Mouse (Mus musculus) G1E (cell line): Measurements from ENCODE around the gene Gpr182.

Experiments used
- CTCF ChIP-seq: IDR thresholded peaks from 2 replicates; pipeline ENCODE4 v1.5.1; 2012; ENCODE audit warnings: low read depth, low read length, inconsistent platforms, mixed read lengths
- GATA1 ChIP-seq: IDR thresholded peaks from 2 replicates; pipeline ENCODE4 v1.6.1; 2012; ENCODE audit warnings: borderline replicate concordance, low read length, inconsistent platforms, mixed read lengths
- TAL1 ChIP-seq: conservative IDR thresholded peaks from 2 replicates; pipeline ENCODE4 v1.6.1; 2012; ENCODE audit warnings: low read depth, low read length, inconsistent platforms, mixed read lengths

DNA sequence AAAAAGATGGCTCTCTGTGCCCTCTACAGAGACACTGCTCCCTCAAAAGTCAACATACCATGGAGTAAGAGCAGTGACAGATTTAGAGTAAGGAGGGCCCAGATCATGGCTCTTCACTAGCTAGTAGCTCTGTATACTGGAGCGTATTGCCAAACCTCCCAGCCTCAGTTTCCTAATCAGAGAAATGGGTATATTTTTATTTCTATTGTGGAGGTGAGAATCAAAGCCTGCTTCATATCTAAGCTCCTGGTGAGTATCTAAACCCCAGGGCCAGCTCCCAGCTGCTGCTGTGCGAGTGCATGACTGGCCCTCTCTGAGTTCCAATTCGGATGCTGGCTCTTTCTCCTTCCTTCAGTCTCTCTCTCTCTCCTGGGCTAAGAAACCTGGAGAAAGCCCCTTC, 27.4 kb downstream of the Gpr182 start, which contains the start of gene Tac2:
- TF ChIP-seq CTCF: no peak
- TF ChIP-seq TAL1: no peak
- TF ChIP-seq GATA1: no peak
